Mouse (Mus musculus) heart, embryonic 14.5 days (tissue): Measurements from ENCODE around the gene Crnkl1. TPM values are rescaled to one million over a fixed set of nuclear protein-coding genes. Genes with fewer than 3 reads are reported as not detected.

Experiments
- ATAC-seq: fragments of 200-750 bp; cut with Nextera tagmentation; 2 replicates; pipeline ENCODE4 v1.8.0; 2017; ENCODE audit warnings: low read depth, moderate TSS enrichment; ENCODE audit not compliant: insufficient number of reproducible peaks, insufficient read depth, low FRiP score
- H3K27ac ChIP-seq, 2 experiments: fragments of 200-500 bp in 1 of 2; fragments of 300-500 bp in 1 of 2; sonication (generic) in 1 of 2; replicated peaks in 1 of 2; 2 replicates each; pipeline ENCODE4 v1.5.1; 2012 to 2014; ENCODE audit warnings: low read depth in 2 of 2, low read length in 2 of 2, control low read depth in 1 of 2, mild to moderate bottlenecking in 1 of 2, mixed read lengths in 1 of 2; ENCODE audit not compliant: control insufficient read depth in 1 of 2, insufficient read depth in 1 of 2
- H3K27me3 ChIP-seq: fragments of 300-500 bp; sonication (generic); 2 replicates; pipeline ENCODE4 v1.6.1; 2014; ENCODE audit warnings: mild to moderate bottlenecking, low read length, control low read depth; ENCODE audit not compliant: control insufficient read depth, insufficient read depth
- H3K36me3 ChIP-seq: fragments of 300-500 bp; sonication (generic); 2 replicates; pipeline ENCODE4 v1.6.1; 2014; ENCODE audit warnings: mild to moderate bottlenecking, control low read depth, low read length, mixed read lengths; ENCODE audit not compliant: control insufficient read depth, insufficient read depth
- H3K4me1 ChIP-seq, 2 experiments: fragments of 200-500 bp in 1 of 2; fragments of 300-500 bp in 1 of 2; sonication (generic) in 1 of 2; 2 replicates each; pipeline ENCODE4 v1.6.1; 2012 to 2014; ENCODE audit warnings: low read length in 2 of 2, control low read depth in 1 of 2, mixed read lengths in 1 of 2; ENCODE audit not compliant: control insufficient read depth in 2 of 2, insufficient read depth in 2 of 2
- H3K4me2 ChIP-seq: fragments of 300-500 bp; sonication (generic); 2 replicates; pipeline ENCODE4 v1.6.1; 2014; ENCODE audit warnings: mild to moderate bottlenecking, low read length
- H3K4me3 ChIP-seq, 2 experiments: fragments of 200-500 bp in 1 of 2; fragments of 300-500 bp in 1 of 2; sonication (generic) in 1 of 2; 2 replicates each; pipeline ENCODE4 v1.5.1; 2012 to 2014; ENCODE audit warnings: low read length in 2 of 2, mild to moderate bottlenecking in 2 of 2, control low read depth in 1 of 2, low read depth in 1 of 2, moderate library complexity in 1 of 2; ENCODE audit not compliant: control insufficient read depth in 1 of 2, insufficient read depth in 1 of 2
- H3K9ac ChIP-seq: fragments of 300-500 bp; sonication (generic); 2 replicates; pipeline ENCODE4 v1.6.1; 2014; ENCODE audit warnings: mild to moderate bottlenecking, low read length
- H3K9me3 ChIP-seq: fragments of 300-500 bp; sonication (generic); 2 replicates; pipeline ENCODE4 v1.6.1; 2016; ENCODE audit warnings: low read length, control low read depth; ENCODE audit not compliant: control insufficient read depth
- WGBS: fragments of 180-500 bp; shearing (Covaris S2); extraction: QIAGEN DNeasy Blood & Tissue Kit; methylation state at CpG from one replicate; pipeline ENCODE4 v1.1.7; 2014; 5-methylcytosine and 5-hydroxymethylcytosine counted together
- polyA plus RNA-seq: library from polyadenylated mRNA; unstranded; fragments of >200 nt; fragmentation: Nextera tagmentation; extraction: Ambion mirVana; gene quantifications from 2 replicates; pipeline ENCODE4 v1.2.1, GENCODE M21; 2014

The Crnkl1 gene
- polyA plus RNA-seq: 17.3 and 17.7 TPM in 2 replicates

DNA sequence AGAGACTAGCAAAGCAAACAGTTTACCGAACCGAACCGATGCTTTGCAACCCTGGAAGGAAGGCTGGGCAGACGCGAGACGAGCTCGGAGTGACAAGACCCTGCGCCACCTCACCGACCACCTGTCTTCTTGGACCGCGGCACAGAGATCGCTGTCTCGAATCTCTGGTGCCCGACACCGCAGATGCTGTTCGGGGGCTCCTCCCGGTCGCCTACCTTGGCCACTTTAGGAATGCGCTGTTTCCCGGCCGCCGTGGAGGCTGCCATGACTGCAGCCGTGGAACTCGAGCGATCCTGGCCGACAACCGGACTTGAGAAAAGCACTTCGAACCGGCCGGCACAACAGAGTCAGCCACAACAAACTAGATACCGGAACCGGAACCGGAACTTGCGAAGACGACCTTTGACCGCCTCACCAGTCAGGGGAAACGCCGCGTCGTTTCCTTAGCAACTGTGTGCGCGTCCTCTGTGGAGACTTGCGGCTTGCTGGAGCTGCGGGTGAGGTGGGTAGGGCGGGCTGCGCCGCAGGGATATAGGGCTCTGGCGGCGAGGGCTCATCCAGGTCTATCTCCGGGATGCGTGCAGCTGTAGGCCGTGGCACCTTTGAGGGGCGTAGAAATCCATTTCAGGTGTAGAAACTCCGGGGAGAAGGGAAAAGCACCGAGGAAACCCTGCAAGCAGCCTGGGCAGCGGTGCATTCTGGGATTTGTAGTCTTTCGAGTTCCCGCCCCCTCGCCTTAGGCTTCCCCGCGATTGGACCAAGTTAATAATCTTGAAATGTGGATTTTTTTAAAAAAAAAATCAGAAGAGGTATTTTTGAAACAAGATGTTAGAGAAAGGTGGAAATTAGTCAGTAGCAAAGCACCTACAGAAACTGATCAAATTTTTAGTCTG lies at the start of gene Crnkl1, which contains the start of gene Cfap61:
Gene Crnkl1, minus strand, starts transcription at position 676 of the 893 bp plus-strand sequence.
Gene Cfap61, plus strand, starts transcription at position 446 of the 893 bp plus-strand sequence.
- peak within 1 kb of the TSS; percentile 87 for H3K4me2 ChIP-seq
- no peak within 1 kb of the TSS for H3K27ac ChIP-seq
- peak within 1 kb of the TSS; percentile 80 for H3K9ac ChIP-seq
- H3K36me3 ChIP-seq: peaks cover 28% of the 10 kb centered on the region
- ATAC-seq: peak; percentile 92
- peak within 1 kb of the TSS; percentile 87 to 99 for H3K4me3 ChIP-seq
- no peaks in the 10 kb centered on the region for H3K9me3 ChIP-seq
- WGBS: under 1% methylated on average over 61 of the region's 61 CpGs
- peaks cover 5 to 9% of the 10 kb centered on the region in 2 experiments; a peak in 3 of 4 replicates for H3K4me1 ChIP-seq
- H3K27me3 ChIP-seq: no peaks in the 10 kb centered on the region

DNA sequence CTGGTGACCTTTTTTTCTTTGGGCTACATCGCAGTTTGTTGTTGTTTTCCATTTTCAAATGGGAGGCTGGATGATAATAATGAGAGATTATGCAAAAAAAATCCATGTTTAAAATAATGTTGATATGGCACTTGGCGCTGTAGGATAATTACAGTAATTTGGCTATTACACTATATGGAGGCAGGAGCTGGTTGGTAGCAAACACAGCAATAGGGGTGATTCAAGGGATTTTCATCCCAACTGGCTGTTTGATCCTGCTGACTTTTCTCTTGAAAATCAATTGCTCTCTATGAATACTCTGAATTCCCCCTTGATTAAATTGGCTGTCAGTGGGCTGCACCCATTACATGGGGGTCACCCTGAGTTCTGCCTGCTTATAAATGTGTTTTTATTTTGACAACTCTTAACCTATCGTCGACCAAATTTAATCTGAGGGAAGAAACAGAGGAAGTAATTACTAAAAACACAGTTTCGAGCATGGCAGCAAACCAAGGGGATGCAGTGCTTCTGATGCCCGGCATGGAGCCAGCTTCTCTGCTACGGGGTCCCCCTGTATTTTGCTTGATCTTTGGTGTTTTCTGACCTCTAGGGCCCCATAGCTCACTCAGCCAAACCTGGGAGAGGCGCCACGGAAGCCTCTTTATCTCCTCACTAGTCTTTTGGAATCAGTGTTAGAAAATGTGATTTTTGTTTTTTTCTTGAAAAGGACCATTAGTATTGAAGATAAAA lies 47.7 kb upstream of the Crnkl1 start:
- Histone ChIP-seq H3K9me3 (no peaks in the 10 kb centered on the region), H3K36me3 (no peaks in the 10 kb centered on the region), H3K9ac (no peak overlapping the region), H3K27ac (no peak overlapping the region), H3K4me2 (no peak overlapping the region), H3K4me3 (no peak overlapping the region), H3K27me3 (no peaks in the 10 kb centered on the region), H3K4me1 (no peaks in the 10 kb centered on the region)
- WGBS: 74% methylated on average over 9 of the region's 9 CpGs
- ATAC-seq: no peak

DNA sequence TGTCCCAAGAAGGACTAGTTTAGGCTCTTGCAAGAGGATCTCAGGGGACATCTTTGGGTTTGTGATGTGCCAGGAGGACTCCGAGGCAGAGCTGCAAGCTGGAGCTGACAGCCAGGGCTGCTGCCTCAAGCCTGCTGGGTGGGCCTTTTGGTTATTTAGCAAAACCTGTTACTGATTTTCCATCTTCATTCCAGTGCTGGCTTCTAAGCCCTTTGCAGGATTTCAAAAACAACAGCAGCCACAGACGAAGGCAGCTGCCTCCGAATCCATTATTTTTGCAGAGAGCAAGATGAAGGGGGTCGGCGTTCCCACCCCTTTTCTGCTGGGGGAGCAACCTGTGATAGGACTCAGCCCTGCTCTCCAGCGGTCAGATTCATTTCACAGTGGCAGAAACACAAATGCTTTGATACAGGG lies 46.9 kb upstream of the Crnkl1 start:
- H3K27ac ChIP-seq: no peak overlapping the region
- H3K9ac ChIP-seq: no peak overlapping the region
- H3K4me2 ChIP-seq: no peak overlapping the region
- ATAC-seq: no peak
- H3K36me3 ChIP-seq: no peaks in the 10 kb centered on the region
- no peaks in the 10 kb centered on the region for H3K9me3 ChIP-seq
- H3K4me1 ChIP-seq: no peaks in the 10 kb centered on the region
- WGBS: 51% methylated on average over 6 of the region's 6 CpGs
- no peaks in the 10 kb centered on the region for H3K27me3 ChIP-seq
- H3K4me3 ChIP-seq: no peak overlapping the region

DNA sequence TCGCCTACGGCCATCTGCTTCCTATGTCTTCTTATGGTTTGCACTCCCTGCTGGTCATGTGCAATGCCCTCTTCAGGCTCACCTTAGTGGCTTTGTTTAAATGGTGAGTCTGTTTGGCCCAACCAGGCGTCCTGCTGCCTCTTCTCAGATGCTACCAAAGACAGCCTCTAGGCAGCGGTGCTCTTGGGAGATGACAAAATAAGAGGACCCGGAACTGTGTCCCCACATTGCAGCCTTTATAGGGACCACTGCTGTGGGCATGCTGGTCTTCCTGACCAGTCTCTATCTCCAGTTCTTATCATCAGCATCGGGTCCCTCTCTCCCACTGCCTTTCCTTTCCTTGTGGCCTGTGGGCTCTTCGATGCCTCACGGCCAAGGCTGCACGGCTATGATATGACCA lies 46.1 kb upstream of the Crnkl1 start:
- Histone ChIP-seq H3K9ac (no peak overlapping the region), H3K4me3 (no peak overlapping the region), H3K9me3 (no peaks in the 10 kb centered on the region), H3K36me3 (no peaks in the 10 kb centered on the region), H3K4me1 (no peaks in the 10 kb centered on the region), H3K4me2 (no peak overlapping the region), H3K27ac (no peak overlapping the region), H3K27me3 (no peaks in the 10 kb centered on the region)
- no peak for ATAC-seq
- 76% methylated on average over 9 of the region's 9 CpGs for WGBS

DNA sequence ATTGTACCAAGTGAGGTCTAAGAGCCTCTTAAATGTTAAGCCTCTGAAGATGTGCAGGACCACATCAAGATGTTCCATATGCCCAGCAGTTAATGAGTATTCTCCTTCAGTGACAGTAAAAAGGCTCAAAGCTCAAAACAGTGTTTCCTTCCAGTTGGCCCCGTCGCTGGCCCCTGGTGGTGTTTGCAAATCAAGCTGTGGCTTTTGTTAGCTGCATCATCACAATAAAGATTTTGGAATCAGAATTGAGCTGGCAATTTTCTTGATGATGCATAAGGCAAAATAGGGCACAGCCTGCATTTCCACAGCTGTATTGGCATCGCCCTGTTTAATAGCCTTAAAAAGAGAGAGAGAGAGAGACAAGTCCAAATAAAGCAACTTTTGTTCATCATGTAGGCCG lies 44.8 kb upstream of the Crnkl1 start:
- H3K27me3 ChIP-seq: no peaks in the 10 kb centered on the region

DNA sequence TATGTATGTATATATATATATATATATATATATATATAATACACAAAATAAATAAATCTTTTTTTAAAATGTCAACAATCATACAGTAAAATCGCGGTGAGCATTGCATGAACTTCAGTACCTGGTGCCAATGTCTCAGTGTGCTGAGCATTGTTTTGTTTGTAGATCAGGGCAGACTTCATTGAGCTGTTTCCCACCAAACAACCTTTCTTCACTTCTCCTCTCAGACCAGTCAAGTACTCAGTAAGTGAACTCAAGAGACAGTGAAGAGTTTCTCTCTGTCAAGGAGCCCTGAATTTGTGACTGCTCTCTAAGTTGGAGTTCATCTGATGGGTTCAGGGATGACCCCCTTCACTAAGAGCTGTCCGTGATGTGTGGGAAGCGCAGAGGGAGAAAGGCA lies 37.8 kb upstream of the Crnkl1 start:
- no peaks in the 10 kb centered on the region for H3K9me3 ChIP-seq
- H3K4me1 ChIP-seq: no peaks in the 10 kb centered on the region
- ATAC-seq: no peak
- H3K27me3 ChIP-seq: no peaks in the 10 kb centered on the region
- 80% methylated on average over 4 of the region's 4 CpGs for WGBS
- H3K4me2 ChIP-seq: no peak overlapping the region
- no peak overlapping the region for H3K27ac ChIP-seq
- no peak overlapping the region for H3K9ac ChIP-seq
- H3K4me3 ChIP-seq: no peak overlapping the region
- no peaks in the 10 kb centered on the region for H3K36me3 ChIP-seq

More for the DNA sequence above, 44.8 kb upstream of the Crnkl1 start:
- H3K27ac ChIP-seq: no peak overlapping the region
- H3K4me3 ChIP-seq: no peak overlapping the region
- no peak overlapping the region for H3K4me2 ChIP-seq
- ATAC-seq: no peak
- no peaks in the 10 kb centered on the region for H3K36me3 ChIP-seq
- H3K9ac ChIP-seq: no peak overlapping the region
- no peaks in the 10 kb centered on the region for H3K4me1 ChIP-seq
- H3K9me3 ChIP-seq: no peaks in the 10 kb centered on the region
- WGBS: 80% methylated on average over 4 of the region's 4 CpGs

DNA sequence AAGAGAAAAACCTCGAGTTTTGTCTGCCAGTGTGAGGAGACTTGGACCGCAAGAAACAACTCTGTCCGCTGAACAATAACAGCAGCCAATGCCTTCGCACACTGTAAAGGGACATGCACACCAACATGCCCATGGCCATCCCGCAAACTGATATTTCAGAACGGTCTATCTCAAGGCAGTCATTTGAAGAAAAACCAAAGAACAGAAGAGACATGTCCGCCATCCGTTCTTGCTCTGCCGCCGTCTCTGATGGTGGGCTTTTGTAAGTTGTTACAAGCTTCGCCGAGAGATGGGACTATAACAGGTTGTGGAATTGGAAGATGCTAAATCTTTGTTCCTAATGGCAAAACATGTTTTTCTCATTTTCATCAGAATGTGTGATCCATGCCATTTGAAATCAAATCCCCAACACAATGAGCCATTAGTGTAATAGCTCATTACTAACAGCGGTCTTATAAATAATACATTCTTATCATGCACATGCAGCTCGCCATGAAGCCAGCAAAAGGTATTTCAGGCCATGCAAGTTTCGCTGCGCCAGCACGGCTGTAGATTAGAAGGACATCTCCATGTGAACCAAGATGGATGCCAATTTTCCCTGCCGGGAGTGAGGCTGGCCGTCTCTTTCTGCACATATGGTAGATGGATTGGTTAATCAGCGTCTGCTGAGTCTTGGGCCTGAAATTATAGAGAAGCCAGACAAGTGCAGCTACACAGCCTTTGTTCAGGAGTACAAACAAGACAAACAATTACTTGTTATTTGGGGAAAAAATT lies 36.6 kb upstream of the Crnkl1 start:
- Histone ChIP-seq H3K4me1 (no peaks in the 10 kb centered on the region), H3K9ac (no peak overlapping the region), H3K4me2 (no peak overlapping the region), H3K36me3 (no peaks in the 10 kb centered on the region), H3K4me3 (no peak overlapping the region), H3K27ac (no peak overlapping the region), H3K9me3 (no peaks in the 10 kb centered on the region), H3K27me3 (no peaks in the 10 kb centered on the region)
- no peak for ATAC-seq
- WGBS: 87% methylated on average over 20 of the region's 20 CpGs
